In the genomic region with DNA sequence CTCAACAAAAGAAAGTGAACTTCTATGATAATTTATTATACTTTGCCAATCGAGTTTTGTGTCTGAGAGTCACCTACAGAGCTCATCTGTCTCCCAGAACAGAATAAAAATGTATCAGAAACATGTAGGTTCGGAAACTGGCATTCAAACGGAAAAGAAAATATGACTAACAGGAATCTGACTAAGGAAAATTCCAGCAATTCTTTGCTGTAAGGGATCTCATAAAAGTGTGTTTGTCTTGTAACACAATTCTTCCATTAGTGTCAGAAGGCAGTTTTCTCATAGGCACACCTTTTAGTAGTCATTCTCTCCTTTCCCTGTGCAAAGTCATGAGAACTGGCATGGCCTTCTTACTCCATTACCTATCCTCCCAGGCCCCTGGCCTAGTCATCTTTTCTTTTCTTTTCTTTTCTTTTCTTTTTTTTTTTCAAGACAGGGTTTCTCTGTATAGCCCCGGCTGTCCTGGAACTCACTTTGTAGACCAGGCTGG, we compare ENCODE assay signal across 22 mouse cellular contexts.
DNase-seq lines count a peak whose midpoint lies in the region; ATAC-seq and TF ChIP-seq lines count a peak whose summit lies in the region.
"Had no signal": no experiment of that assay in that cellular context is flagged by ENCODE, and none has a peak within 500 bp of the region (broad histone marks: within the 10 kb centered on the region; RNA-seq: fewer than 3 reads in every experiment).

No protein-coding gene starts in this region.

- H3K4me1 ChIP-seq in lung, postnatal 0 days (ENCODE audit: insufficient read depth, low read depth, low read length) = no peaks in the 10 kb centered on the region
- H3K4me1 ChIP-seq: embryonic facial prominence, embryonic 15.5 days; forebrain, embryonic 15.5 days; heart, embryonic 10.5 days; heart, embryonic 13.5 days; hindbrain, embryonic 12.5 days; hindbrain, embryonic 15.5 days had no signal

- no peaks in the 10 kb centered on the region for H3K36me3 ChIP-seq in lung, postnatal 0 days (ENCODE audit: insufficient read depth, low read length)
- H3K36me3 ChIP-seq: embryonic facial prominence, embryonic 15.5 days; forebrain, embryonic 15.5 days; heart, embryonic 10.5 days; heart, embryonic 13.5 days; hindbrain, embryonic 12.5 days; hindbrain, embryonic 15.5 days had no signal

- in situ Hi-C loops in Patski (cut with MboI; ENCODE audit: low pct_unique_long_range_greater_than_20kb) = no loop called here

- ATAC-seq in lung, postnatal 0 days = no peak
- ATAC-seq in Patski = peak; percentile 97
- no peak for ATAC-seq in erythroblast, adult 5-6 weeks (replicated peaks; ENCODE audit: low FRiP score, poor library complexity, severe bottlenecking)
- ATAC-seq: forebrain, embryonic 15.5 days; intestine, postnatal 0 days had no signal

- no peak for TF ChIP-seq EP300 in lung, postnatal 0 days (IDR thresholded peaks at IDR 0.05)

- POLR2A ChIA-PET in Patski (lab: Charles Lee) = no interaction called here

- no peaks in the 10 kb centered on the region for H3K9me3 ChIP-seq in lung, postnatal 0 days (ENCODE audit: low read length)
- H3K9me3 ChIP-seq: embryonic facial prominence, embryonic 15.5 days; forebrain, embryonic 15.5 days; heart, embryonic 10.5 days; heart, embryonic 13.5 days; hindbrain, embryonic 12.5 days; hindbrain, embryonic 15.5 days had no signal

- H3K4me3 ChIP-seq in lung, postnatal 0 days (ENCODE audit: low read depth, low read length) = no peak overlapping the region
- H3K4me3 ChIP-seq: embryonic facial prominence, embryonic 15.5 days; forebrain, embryonic 15.5 days; heart, adult 2 months; heart, embryonic 10.5 days; heart, embryonic 13.5 days; hindbrain, embryonic 12.5 days; hindbrain, embryonic 15.5 days had no signal

- H3K4me2 ChIP-seq in lung, postnatal 0 days (replicated peaks; ENCODE audit: low read depth, low read length) = no peak overlapping the region
- H3K4me2 ChIP-seq: embryonic facial prominence, embryonic 15.5 days; forebrain, embryonic 15.5 days; heart, embryonic 13.5 days; hindbrain, embryonic 12.5 days; hindbrain, embryonic 15.5 days had no signal

- WGBS in lung, postnatal 0 days = 65% methylated on average over 4 of the region's 4 CpGs

- H3K9ac ChIP-seq in lung, postnatal 0 days (replicated peaks; ENCODE audit: low read depth) = no peak overlapping the region
- H3K9ac ChIP-seq: embryonic facial prominence, embryonic 15.5 days; forebrain, embryonic 15.5 days; heart, embryonic 13.5 days; hindbrain, embryonic 12.5 days; hindbrain, embryonic 15.5 days had no signal

- H3K27ac ChIP-seq in lung, postnatal 0 days (ENCODE audit: low read length) = no peak overlapping the region
- H3K27ac ChIP-seq: embryonic facial prominence, embryonic 15.5 days; forebrain, embryonic 15.5 days; heart, adult 2 months; heart, embryonic 10.5 days; heart, embryonic 13.5 days; hindbrain, embryonic 12.5 days; hindbrain, embryonic 15.5 days had no signal

- H3K27me3 ChIP-seq in lung, postnatal 0 days (replicated peaks; ENCODE audit: insufficient read depth, low read length) = no peaks in the 10 kb centered on the region
- no peaks in the 10 kb centered on the region for H3K27me3 ChIP-seq in Patski
- H3K27me3 ChIP-seq: embryonic facial prominence, embryonic 15.5 days; forebrain, embryonic 15.5 days; heart, embryonic 13.5 days; hindbrain, embryonic 12.5 days; hindbrain, embryonic 15.5 days had no signal

- CTCF ChIA-PET in Patski (lab: Charles Lee) = interaction anchor here (1.1 to 1.7 kb wide), 3 partner anchors 9 to 41 kb away, joined by 3 to 6 read pairs (median 3); no protein-coding TSS in a partner anchor

- no peak for TF ChIP-seq CTCF in lung, postnatal 0 days (IDR thresholded peaks at IDR 0.05)
- no peak for TF ChIP-seq CTCF in Patski (IDR thresholded peaks at IDR 0.05)

- DNase-seq in lung, postnatal 0 days (ENCODE audit: low spot score) = peak; percentile 7
- DNase-seq in lung, postnatal 4 days = no peak
- DNase-seq in Patski (ENCODE audit: low read depth, low spot score) = peak; percentile 41
- peak; percentile 59 for DNase-seq in fibroblast of lung, adult 2 months (ENCODE audit: low read depth)
- DNase-seq in cerebellum, adult 18-20 months = no peak
- DNase-seq: adrenal gland, adult 2 months; adrenal gland, postnatal 14 days; cerebellum, adult 2 months; cerebellum, postnatal 10 days; cerebellum, postnatal 36 days; embryo, embryonic 11 days; gastrocnemius, postnatal 25 days; heart, adult 2 months; kidney, adult 2 months had no signal

Comparison
In these comparisons a context has a peak if more than half of its experiments do, and no peak if none do; other contexts are left out.
1. DNase-seq: peak in lung, postnatal 0 days (single experiment), Patski (single experiment) and fibroblast of lung, adult 2 months (single experiment); none in lung, postnatal 4 days (0 of 2) and cerebellum, adult 18-20 months (0 of 2).